Mouse (Mus musculus): ENCODE measurements at regions not wholly inside any gene's neighbourhood (a gene's known extent, or its start where the extent isn't known, plus 50 kb on each side); places are given as distances from the start of the nearest gene placed in this dataset.

DNA sequence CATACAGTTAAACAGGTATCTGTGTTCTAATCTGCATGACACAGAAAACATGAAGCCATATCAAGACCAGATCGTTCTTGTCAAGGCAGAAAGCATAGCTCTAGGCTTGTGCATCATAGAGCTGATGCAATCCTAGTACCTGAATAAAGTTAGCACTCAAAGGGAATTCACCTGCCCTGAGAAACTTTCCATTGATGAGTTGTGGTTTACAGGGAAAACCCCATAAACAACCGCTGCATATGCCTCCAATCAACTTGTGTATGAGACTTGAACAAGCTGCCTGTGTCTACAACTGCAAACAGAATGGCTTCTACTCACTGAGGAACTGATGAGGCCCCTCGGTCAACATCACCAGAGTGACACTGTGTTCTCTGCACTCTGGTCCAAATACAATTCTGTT is 130.6 kb upstream of the Steap4 start (continued):
- no peak for TF ChIP-seq CTCF (conservative IDR thresholded peaks at IDR 0.05 in 1 of 2, IDR thresholded peaks at IDR 0.05 in 1 of 2; ENCODE audit: low read depth in 2 of 2, low read length in 2 of 2)
- TF ChIP-seq MYC (IDR thresholded peaks at IDR 0.05; ENCODE audit: low read depth, low read length): peak; percentile 64; the same call in 1 of the 2 replicates
- TF ChIP-seq NRF1 (IDR thresholded peaks at IDR 0.05; ENCODE audit: low read depth, low read length): no peak
- peak; percentile 92 for TF ChIP-seq RCOR1 (conservative IDR thresholded peaks at IDR 0.05; ENCODE audit: low read depth, low read length)
- TF ChIP-seq PAX5 (IDR thresholded peaks at IDR 0.05; ENCODE audit: low read length): no peak
- TF ChIP-seq MAX (IDR thresholded peaks at IDR 0.05; ENCODE audit: low read length): peak; percentile 76
- TF ChIP-seq TBP (conservative IDR thresholded peaks at IDR 0.05; ENCODE audit: low read depth, low read length): peak; percentile 72
- no peak for TF ChIP-seq UBTF (IDR thresholded peaks at IDR 0.05; ENCODE audit: low read depth, low read length)
- 0 out of 2 replicates have a peak, but pooled peaks have one; percentile 32 for TF ChIP-seq ZMIZ1 (IDR thresholded peaks at IDR 0.05; ENCODE audit: low read depth, low read length)
- peak; percentile 90 for TF ChIP-seq IRF4 (IDR thresholded peaks at IDR 0.05; ENCODE audit: low read depth, low read length)
- peak; percentile 86 for TF ChIP-seq CHD2 (IDR thresholded peaks at IDR 0.05; ENCODE audit: low read length)

GRCm38 (mm10) chr5:7833812-7834211 is 126.4 kb upstream of the Steap4 start:
- Histone ChIP-seq H3K4me3 (replicated peaks in 1 of 3; ENCODE audit: low read depth in 2 of 3, low read length in 2 of 3, poor library complexity in 1 of 3) (no peak overlapping the region), H3K36me3 (replicated peaks in 1 of 2; ENCODE audit: control insufficient read depth in 1 of 2, insufficient read depth in 1 of 2, low read length in 1 of 2) (no peaks in the 10 kb centered on the region), H3K9ac (ENCODE audit: insufficient read depth, low read depth) (no peak overlapping the region), H3K9me3 (replicated peaks; ENCODE audit: low read length) (peaks cover 3% of the 10 kb centered on the region), H3K79me2 (replicated peaks; ENCODE audit: control insufficient read depth, extremely low read depth, insufficient read depth, poor library complexity, severe bottlenecking) (no peaks in the 10 kb centered on the region), H3K27me3 (replicated peaks) (no peaks in the 10 kb centered on the region), H3K4me2 (ENCODE audit: insufficient read depth, low read depth, poor library complexity, severe bottlenecking) (no peak overlapping the region), H3K4me1 (ENCODE audit: control insufficient read depth in 1 of 2, insufficient read depth in 2 of 2) (peaks cover 10 to 31% of the 10 kb centered on the region in 2 experiments; a peak in 3 of 4 replicates), H3K27ac (ENCODE audit: insufficient read depth, low read depth) (no peak overlapping the region)
- no peak for DNase-seq (ENCODE audit: extremely low read depth)
- TF ChIP-seq KAT2A (IDR thresholded peaks at IDR 0.05; ENCODE audit: insufficient replicate concordance, low read length) (no peak), ZC3H11A (IDR thresholded peaks at IDR 0.05; ENCODE audit: low read depth, low read length) (no peak), ELF1 (IDR thresholded peaks at IDR 0.05; ENCODE audit: low read depth, low read length) (no peak), CTCF (conservative IDR thresholded peaks at IDR 0.05 in 1 of 2, IDR thresholded peaks at IDR 0.05 in 1 of 2; ENCODE audit: low read depth in 2 of 2, low read length in 2 of 2) (no peak), SIN3A (IDR thresholded peaks at IDR 0.05; ENCODE audit: low read length) (no peak), TCF12 (IDR thresholded peaks at IDR 0.05; ENCODE audit: low read depth, low read length) (no peak)
- in situ Hi-C loops (cut with MboI; ENCODE audit: low pct_ligation_motif_present, low pct_unique_long_range_greater_than_20kb, low sequenced_read_pairs): no loop called here
- dilution Hi-C loops (cut with MboI; ENCODE audit: extremely low pct_ligation_motif_present, extremely low pct_unique_long_range_greater_than_20kb, low sequenced_read_pairs): no loop called here

- dilution Hi-C loops (cut with MboI; ENCODE audit: extremely low pct_ligation_motif_present, extremely low pct_unique_long_range_greater_than_20kb, low sequenced_read_pairs): no loop called here
These were observed 97.2 kb upstream of the Steap4 start for GRCm38 (mm10) chr5:7863047-7863446.

More at GRCm38 (mm10) chr5:7863047-7863446, 97.2 kb upstream of the Steap4 start:
- in situ Hi-C loops (cut with MboI; ENCODE audit: low pct_ligation_motif_present, low pct_unique_long_range_greater_than_20kb, low sequenced_read_pairs): no loop called here
- no peak overlapping the region for H3K4me3 ChIP-seq (replicated peaks in 1 of 3; ENCODE audit: low read depth in 2 of 3, low read length in 2 of 3, poor library complexity in 1 of 3)
- H3K9me3 ChIP-seq (replicated peaks; ENCODE audit: low read length): no peaks in the 10 kb centered on the region
- H3K27me3 ChIP-seq (replicated peaks): no peaks in the 10 kb centered on the region
- no peaks in the 10 kb centered on the region for H3K4me1 ChIP-seq (ENCODE audit: control insufficient read depth in 1 of 2, insufficient read depth in 2 of 2)
- H3K9ac ChIP-seq (ENCODE audit: insufficient read depth, low read depth): no peak overlapping the region
- no peak overlapping the region for H3K27ac ChIP-seq (ENCODE audit: insufficient read depth, low read depth)
- no peak overlapping the region for H3K4me2 ChIP-seq (ENCODE audit: insufficient read depth, low read depth, poor library complexity, severe bottlenecking)
- TF ChIP-seq MAFK (IDR thresholded peaks at IDR 0.05; ENCODE audit: insufficient replicate concordance, low read length) (no peak), ZKSCAN1 (IDR thresholded peaks at IDR 0.05; ENCODE audit: borderline replicate concordance, low read depth, low read length) (no peak), ZNF384 (IDR thresholded peaks at IDR 0.05; ENCODE audit: low read depth, low read length) (no peak), BHLHE40 (IDR thresholded peaks at IDR 0.05; ENCODE audit: low read depth, low read length) (no peak), ZC3H11A (IDR thresholded peaks at IDR 0.05; ENCODE audit: low read depth, low read length) (no peak), MYC (IDR thresholded peaks at IDR 0.05; ENCODE audit: low read depth, low read length) (no peak), NELFE (IDR thresholded peaks at IDR 0.05; ENCODE audit: low read depth, low read length) (no peak), MAZ (IDR thresholded peaks at IDR 0.05; ENCODE audit: low read depth, low read length) (no peak), RCOR1 (conservative IDR thresholded peaks at IDR 0.05; ENCODE audit: low read depth, low read length) (no peak), RAD21 (IDR thresholded peaks at IDR 0.05; ENCODE audit: low read depth, low read length) (no peak)
- no peaks in the 10 kb centered on the region for H3K36me3 ChIP-seq (replicated peaks in 1 of 2; ENCODE audit: control insufficient read depth in 1 of 2, insufficient read depth in 1 of 2, low read length in 1 of 2)
- no peak for DNase-seq (ENCODE audit: extremely low read depth)
- H3K79me2 ChIP-seq (replicated peaks; ENCODE audit: control insufficient read depth, extremely low read depth, insufficient read depth, poor library complexity, severe bottlenecking): no peaks in the 10 kb centered on the region
